Mouse (Mus musculus) liver, adult 2 months (tissue): ENCODE measurements around the gene Ccr9. TPM values are rescaled to one million over a fixed set of nuclear protein-coding genes. Genes with fewer than 3 reads are reported as not detected.

Experiments
- DNase-seq: peaks from one replicate; pipeline ENCODE4 v3.0.0-alpha.2; 2011; ENCODE audit warnings: low read depth, low spot score; ENCODE audit errors: extremely low read depth
- H3K27ac ChIP-seq: fragments of 200-500 bp; replicated peaks from 2 replicates; pipeline ENCODE4 v1.5.1; 2012; ENCODE audit warnings: low read depth, mild to moderate bottlenecking, control low read depth, inconsistent platforms, low read length; ENCODE audit not compliant: insufficient read depth
- H3K27me3 ChIP-seq: fragments of 200-500 bp; 2 replicates; pipeline ENCODE4 v1.6.1; 2012; ENCODE audit warnings: mild to moderate bottlenecking, moderate library complexity, low read length, inconsistent platforms; ENCODE audit not compliant: control insufficient read depth, insufficient read depth
- H3K36me3 ChIP-seq: fragments of 200-500 bp; 2 replicates; pipeline ENCODE4 v1.6.1; 2012; ENCODE audit warnings: low read length, inconsistent platforms; ENCODE audit not compliant: control insufficient read depth, insufficient read depth
- H3K4me1 ChIP-seq: fragments of 200-500 bp; 2 replicates; pipeline ENCODE4 v1.6.1; 2011; ENCODE audit warnings: low read length; ENCODE audit not compliant: control insufficient read depth, insufficient read depth
- H3K4me3 ChIP-seq: fragments of 200-500 bp; 2 replicates; pipeline ENCODE4 v1.5.1; 2011; ENCODE audit warnings: low read depth, mild to moderate bottlenecking, control low read depth, low read length, moderate library complexity; ENCODE audit not compliant: insufficient read depth
- H3K79me2 ChIP-seq: fragments of 200-500 bp; 2 replicates; pipeline ENCODE4 v1.6.1; 2012; ENCODE audit warnings: inconsistent platforms, mild to moderate bottlenecking, low read length, moderate library complexity; ENCODE audit not compliant: control insufficient read depth, insufficient read depth
- H3K9ac ChIP-seq: fragments of 200-500 bp; 2 replicates; pipeline ENCODE4 v1.6.1; 2012; ENCODE audit warnings: low read depth, mild to moderate bottlenecking, control low read depth, inconsistent platforms, low read length
- CTCF ChIP-seq: fragments of 200-500 bp; IDR thresholded peaks from 2 replicates; pipeline ENCODE4 v1.5.1; 2011; ENCODE audit warnings: low read depth, low read length, control low read depth
- POLR2A ChIP-seq: fragments of 200-500 bp; IDR thresholded peaks from 2 replicates; pipeline ENCODE4 v1.6.1; 2011; ENCODE audit warnings: low read length, control low read depth; ENCODE audit not compliant: insufficient read depth; ENCODE audit errors: extremely low read depth
- WGBS: fragments of 180-500 bp; shearing (Covaris S2); methylation state at CpG from one replicate; pipeline ENCODE4 v1.1.7; 2018; 5-methylcytosine and 5-hydroxymethylcytosine counted together
- polyA plus RNA-seq: library from polyadenylated mRNA; depleted of rRNA; stranded (reverse); fragments of >200 nt; gene quantifications from 2 replicates; pipeline ENCODE4 v1.2.3, GENCODE M21; 2012
- total RNA-seq: library from RNA; depleted of rRNA; stranded (reverse); fragments of >200 nt; gene quantifications from 2 replicates; pipeline ENCODE4 v1.2.3, GENCODE M21; 2014

Ccr9 gene
- total and polyA plus RNA-seq, 2 experiments: 0.18 to 0.21 TPM

GRCm38 (mm10) chr9:123701822-123702221 lies 23.6 kb downstream of the Ccr9 start:
- Histone ChIP-seq H3K27ac (no peak overlapping the region), H3K4me1 (no peaks in the 10 kb centered on the region), H3K27me3 (no peaks in the 10 kb centered on the region), H3K9ac (no peak overlapping the region), H3K36me3 (peaks cover 39% of the 10 kb centered on the region), H3K79me2 (no peaks in the 10 kb centered on the region), H3K4me3 (no peak overlapping the region)
- no peak for TF ChIP-seq POLR2A
- no peak for TF ChIP-seq CTCF
- 90% methylated on average over 5 of the region's 5 CpGs for WGBS
- DNase-seq: no peak

GRCm38 (mm10) chr9:123709226-123709625 lies 31.0 kb downstream of the Ccr9 start:
- no peak overlapping the region for H3K4me3 ChIP-seq
- no peaks in the 10 kb centered on the region for H3K4me1 ChIP-seq
- WGBS: 48% methylated on average over 2 of the region's 2 CpGs
- no peak for DNase-seq
- H3K79me2 ChIP-seq: no peaks in the 10 kb centered on the region
- TF ChIP-seq CTCF (no peak), POLR2A (no peak)
- H3K27ac ChIP-seq: no peak overlapping the region
- peaks cover 36% of the 10 kb centered on the region for H3K36me3 ChIP-seq
- no peak overlapping the region for H3K9ac ChIP-seq
- H3K27me3 ChIP-seq: no peaks in the 10 kb centered on the region

GRCm38 (mm10) chr9:123713111-123713510 lies 34.9 kb downstream of the Ccr9 start:
- Histone ChIP-seq H3K27ac (no peak overlapping the region), H3K4me1 (peaks cover 4% of the 10 kb centered on the region; the same call in 1 of the 2 replicates), H3K79me2 (no peaks in the 10 kb centered on the region; the same call in 1 of the 2 replicates), H3K4me3 (no peak overlapping the region), H3K36me3 (peaks cover 22% of the 10 kb centered on the region; the same call in 1 of the 2 replicates), H3K27me3 (no peaks in the 10 kb centered on the region), H3K9ac (no peak overlapping the region)
- 79% methylated on average over 2 of the region's 2 CpGs for WGBS
- TF ChIP-seq CTCF: no peak
- TF ChIP-seq POLR2A: no peak
- DNase-seq: no peak

GRCm38 (mm10) chr9:123716301-123716700 lies 38.1 kb downstream of the Ccr9 start:
- Histone ChIP-seq H3K36me3 (peaks cover 8% of the 10 kb centered on the region; the same call in 1 of the 2 replicates), H3K9ac (no peak overlapping the region), H3K27ac (no peak overlapping the region), H3K79me2 (no peaks in the 10 kb centered on the region; the same call in 1 of the 2 replicates), H3K4me3 (no peak overlapping the region), H3K27me3 (no peaks in the 10 kb centered on the region), H3K4me1 (peaks cover 4% of the 10 kb centered on the region; the same call in 1 of the 2 replicates)
- no peak for DNase-seq
- 62% methylated on average over 3 of the region's 3 CpGs for WGBS
- TF ChIP-seq CTCF (no peak), POLR2A (no peak)

GRCm38 (mm10) chr9:123717186-123718008 lies 39.2 kb downstream of the Ccr9 start, which contains the start of gene Lztfl1:
Gene Lztfl1, minus strand, starts transcription at chr9:123717697.
- Histone ChIP-seq H3K4me1 (peaks cover 4% of the 10 kb centered on the region; the same call in 1 of the 2 replicates), H3K4me3 (peak within 1 kb of the TSS; percentile 88), H3K36me3 (peaks cover 1% of the 10 kb centered on the region; the same call in 1 of the 2 replicates), H3K27ac (peak within 1 kb of the TSS; percentile 2; the same call in 1 of the 2 replicates), H3K79me2 (no peaks in the 10 kb centered on the region; the same call in 1 of the 2 replicates), H3K27me3 (no peaks in the 10 kb centered on the region), H3K9ac (peak within 1 kb of the TSS; percentile 87)
- TF ChIP-seq CTCF: no peak
- no peak for TF ChIP-seq POLR2A
- 1% methylated on average over 55 of the region's 55 CpGs for WGBS
- peak; percentile 96 for DNase-seq
